Mouse (Mus musculus) midbrain, postnatal 0 days (tissue): ENCODE measurements around the gene Bicdl1. TPM values are rescaled to one million over a fixed set of nuclear protein-coding genes. Genes with fewer than 3 reads are reported as not detected.
A peak's percentile ranks its signal among the peaks of the same experiment; 100 is the strongest.

Experiments used
- ATAC-seq: fragments of 200-750 bp; cut with Nextera tagmentation; 2 replicates; pipeline ENCODE4 v1.8.0; 2017; ENCODE audit warnings: moderate number of reproducible peaks, mild to moderate bottlenecking, moderate TSS enrichment, moderate library complexity; ENCODE audit not compliant: low FRiP score
- DNase-seq: peaks from one replicate; pipeline ENCODE4 v3.0.0-alpha.2; 2015; ENCODE audit warnings: low spot score
- H3K27ac ChIP-seq: fragments of 300-500 bp; sonication (generic); 2 replicates; pipeline ENCODE4 v1.5.1; 2014; ENCODE audit warnings: low read depth, mild to moderate bottlenecking, low read length, mixed read lengths
- H3K27me3 ChIP-seq: fragments of 300-500 bp; sonication (generic); 2 replicates; pipeline ENCODE4 v1.6.1; 2014; ENCODE audit warnings: low read length, control low read depth, mixed read lengths; ENCODE audit not compliant: insufficient read depth
- H3K36me3 ChIP-seq: fragments of 300-500 bp; sonication (generic); 2 replicates; pipeline ENCODE4 v1.6.1; 2014; ENCODE audit warnings: low read length, control low read depth, mixed read lengths; ENCODE audit not compliant: insufficient read depth
- H3K4me1 ChIP-seq: fragments of 300-500 bp; sonication (generic); 2 replicates; pipeline ENCODE4 v1.6.1; 2014; ENCODE audit warnings: mild to moderate bottlenecking, control low read depth, antibody characterized with exemption, low read length, mixed read lengths; ENCODE audit not compliant: insufficient read depth
- H3K4me2 ChIP-seq: fragments of 300-500 bp; sonication (generic); 2 replicates; pipeline ENCODE4 v1.6.1; 2014; ENCODE audit warnings: low read depth, mild to moderate bottlenecking, low read length, mixed read lengths; ENCODE audit not compliant: poor library complexity, severe bottlenecking
- H3K4me3 ChIP-seq: fragments of 300-500 bp; sonication (generic); 2 replicates; pipeline ENCODE4 v1.5.1; 2014; ENCODE audit warnings: low read depth, mild to moderate bottlenecking, low read length, moderate library complexity
- H3K9ac ChIP-seq: fragments of 300-500 bp; sonication (generic); replicated peaks from 2 replicates; pipeline ENCODE4 v1.6.1; 2014; ENCODE audit warnings: mild to moderate bottlenecking, low read length, moderate library complexity, mixed read lengths; ENCODE audit not compliant: poor library complexity, severe bottlenecking
- H3K9me3 ChIP-seq: fragments of 300-500 bp; sonication (generic); 2 replicates; pipeline ENCODE4 v1.6.1; 2016; ENCODE audit warnings: low read length, control low read depth
- CTCF ChIP-seq: IDR thresholded peaks from 2 replicates; pipeline ENCODE4 v1.5.1; 2016; ENCODE audit warnings: antibody characterized with exemption, mild to moderate bottlenecking
- WGBS: fragments of 180-500 bp; shearing (Covaris S2); extraction: QIAGEN DNeasy Blood & Tissue Kit; methylation state at CpG from one replicate; pipeline ENCODE4 v1.1.7; 2014; 5-methylcytosine and 5-hydroxymethylcytosine counted together
- polyA plus RNA-seq: library from polyadenylated mRNA; unstranded; fragments of >200 nt; fragmentation: Nextera tagmentation; extraction: Ambion mirVana; gene quantifications from 2 replicates; pipeline ENCODE4 v1.2.1, GENCODE M21; 2015
- total RNA-seq: library from RNA; depleted of rRNA; stranded (reverse); fragments of >200 nt; gene quantifications from 2 replicates; pipeline ENCODE4 v1.2.3, GENCODE M21; 2014

Bicdl1 gene
- total and polyA plus RNA-seq, 2 experiments from 2014 or later: 34.4 to 185 TPM

GRCm38 (mm10) chr5:115714761-115715160, 16.7 kb downstream of the Bicdl1 start:
- 95% methylated on average over 7 of the region's 7 CpGs for WGBS
- H3K9ac ChIP-seq: no peak overlapping the region
- no peak for TF ChIP-seq CTCF
- no peak for DNase-seq
- no peaks in the 10 kb centered on the region for H3K27me3 ChIP-seq
- no peak for ATAC-seq
- no peaks in the 10 kb centered on the region for H3K36me3 ChIP-seq
- no peak overlapping the region for H3K27ac ChIP-seq
- no peak overlapping the region for H3K4me2 ChIP-seq
- no peak overlapping the region for H3K4me3 ChIP-seq
- no peaks in the 10 kb centered on the region for H3K9me3 ChIP-seq
- H3K4me1 ChIP-seq: peaks cover 6% of the 10 kb centered on the region; the same call in 1 of the 2 replicates

DNA sequence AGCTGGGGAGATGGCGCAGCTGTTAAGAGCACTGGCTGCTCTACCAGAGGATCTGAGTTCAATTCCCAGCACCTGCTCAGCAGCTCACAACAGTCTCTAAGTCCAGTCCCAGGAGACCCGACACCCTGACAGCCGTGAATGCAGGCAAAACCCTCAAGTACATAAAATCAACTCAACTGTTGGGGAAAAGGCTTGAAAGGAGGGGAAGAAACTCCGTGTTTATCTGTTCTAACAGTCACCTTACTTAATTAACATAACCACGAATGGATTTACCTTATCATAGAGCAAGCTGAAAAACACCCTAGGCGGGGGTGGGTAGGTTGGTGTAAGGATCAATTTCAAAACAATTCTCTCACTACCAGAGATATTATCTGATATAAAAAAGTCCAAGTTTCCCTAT, 18.9 kb downstream of the Bicdl1 start:
- H3K4me2 ChIP-seq: no peak overlapping the region
- no peak for TF ChIP-seq CTCF
- H3K4me3 ChIP-seq: no peak overlapping the region
- H3K9me3 ChIP-seq: no peaks in the 10 kb centered on the region
- peaks cover 6% of the 10 kb centered on the region; the same call in 1 of the 2 replicates for H3K4me1 ChIP-seq
- H3K36me3 ChIP-seq: no peaks in the 10 kb centered on the region
- DNase-seq (no peak), ATAC-seq (no peak)
- H3K27ac ChIP-seq: no peak overlapping the region
- no peak overlapping the region for H3K9ac ChIP-seq
- no peaks in the 10 kb centered on the region for H3K27me3 ChIP-seq
- 78% methylated on average over 6 of the region's 6 CpGs for WGBS

DNA sequence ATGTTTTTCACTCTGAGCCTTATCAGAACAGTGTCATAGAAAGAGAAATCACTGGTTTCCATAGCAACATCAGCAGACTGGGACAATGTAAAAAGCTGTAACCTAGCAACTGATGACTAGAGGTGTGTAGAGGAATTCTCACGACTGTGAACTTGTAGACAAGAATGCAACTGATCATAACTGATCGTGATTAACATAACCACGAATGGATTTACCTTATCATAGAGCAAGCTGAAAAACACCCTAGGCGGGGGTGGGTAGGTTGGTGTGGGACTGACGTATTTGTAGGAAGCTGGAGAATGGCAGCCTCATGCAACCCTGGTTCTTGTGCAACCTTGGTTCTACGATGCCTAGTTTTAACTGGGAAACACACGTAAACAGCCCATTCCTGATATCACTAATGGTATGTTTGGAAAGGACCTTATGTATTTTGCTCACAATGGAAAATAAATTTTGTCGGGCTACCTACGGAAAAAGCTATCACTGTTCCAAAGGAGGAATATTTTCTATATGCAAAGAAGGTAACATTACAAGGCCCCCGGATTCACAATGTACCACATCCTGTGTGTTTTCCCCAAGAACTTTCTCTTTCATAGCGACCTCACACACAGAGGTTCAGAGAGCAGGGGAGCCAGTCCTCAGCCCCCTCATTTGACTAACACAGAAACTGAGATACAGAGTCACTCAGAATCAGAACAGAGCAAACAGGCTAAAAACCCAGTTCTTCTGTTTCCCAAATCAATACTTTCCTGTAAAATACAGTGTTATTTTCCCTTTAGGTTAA, 19.6 kb downstream of the Bicdl1 start:
- 0 out of 2 replicates have a peak, but pooled peaks have one; percentile 38 for ATAC-seq
- TF ChIP-seq CTCF: no peak
- peak overlapping the region; percentile 18; the same call in 1 of the 2 replicates for H3K4me2 ChIP-seq

DNA sequence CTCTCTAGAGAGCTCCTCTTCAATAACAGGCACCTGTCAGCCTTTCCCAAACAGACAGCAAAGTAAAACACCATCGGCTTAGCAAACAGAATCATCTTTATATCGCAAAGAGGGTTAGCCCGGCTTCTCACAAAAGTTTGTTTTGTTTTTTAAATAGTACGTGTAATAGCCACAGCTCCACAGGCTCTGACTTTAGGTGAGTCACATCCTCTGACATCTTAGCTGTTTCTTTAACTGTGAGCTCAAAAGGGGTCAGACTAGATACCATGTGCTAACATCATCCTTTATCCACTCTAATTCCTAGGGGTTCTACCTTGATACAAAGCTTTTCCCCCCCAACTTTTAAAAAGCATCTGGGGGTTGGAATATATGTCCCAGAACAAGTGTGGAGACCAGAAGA, 21.2 kb downstream of the Bicdl1 start:
- WGBS: 84% methylated on average over 4 of the region's 4 CpGs
- no peak for TF ChIP-seq CTCF
- no peak overlapping the region for H3K4me2 ChIP-seq
- H3K4me1 ChIP-seq: peaks cover 6% of the 10 kb centered on the region; the same call in 1 of the 2 replicates
- H3K27me3 ChIP-seq: no peaks in the 10 kb centered on the region
- no peak for DNase-seq
- H3K36me3 ChIP-seq: no peaks in the 10 kb centered on the region
- no peak for ATAC-seq
- H3K9me3 ChIP-seq: no peaks in the 10 kb centered on the region
- H3K9ac ChIP-seq: no peak overlapping the region
- no peak overlapping the region for H3K4me3 ChIP-seq
- no peak overlapping the region for H3K27ac ChIP-seq

More for the DNA sequence above, 19.6 kb downstream of the Bicdl1 start:
- Histone ChIP-seq H3K36me3 (no peaks in the 10 kb centered on the region), H3K4me1 (peaks cover 6% of the 10 kb centered on the region; the same call in 1 of the 2 replicates), H3K9me3 (no peaks in the 10 kb centered on the region), H3K4me3 (no peak overlapping the region), H3K27ac (0 out of 2 replicates have a peak overlapping the region, but pooled peaks have one; percentile 12), H3K9ac (no peak overlapping the region), H3K27me3 (no peaks in the 10 kb centered on the region)
- DNase-seq: peak; percentile 65
- WGBS: 58% methylated on average over 11 of the region's 11 CpGs

GRCm38 (mm10) chr5:115708930-115709329, 22.5 kb downstream of the Bicdl1 start:
- Histone ChIP-seq H3K27me3 (no peaks in the 10 kb centered on the region), H3K9ac (no peak overlapping the region), H3K4me1 (peaks cover 6% of the 10 kb centered on the region; the same call in 1 of the 2 replicates), H3K9me3 (no peaks in the 10 kb centered on the region), H3K4me3 (no peak overlapping the region), H3K36me3 (no peaks in the 10 kb centered on the region), H3K27ac (no peak overlapping the region), H3K4me2 (no peak overlapping the region)
- DNase-seq (no peak), ATAC-seq (no peak)
- no peak for TF ChIP-seq CTCF
- WGBS: 63% methylated on average over 3 of the region's 3 CpGs

DNA sequence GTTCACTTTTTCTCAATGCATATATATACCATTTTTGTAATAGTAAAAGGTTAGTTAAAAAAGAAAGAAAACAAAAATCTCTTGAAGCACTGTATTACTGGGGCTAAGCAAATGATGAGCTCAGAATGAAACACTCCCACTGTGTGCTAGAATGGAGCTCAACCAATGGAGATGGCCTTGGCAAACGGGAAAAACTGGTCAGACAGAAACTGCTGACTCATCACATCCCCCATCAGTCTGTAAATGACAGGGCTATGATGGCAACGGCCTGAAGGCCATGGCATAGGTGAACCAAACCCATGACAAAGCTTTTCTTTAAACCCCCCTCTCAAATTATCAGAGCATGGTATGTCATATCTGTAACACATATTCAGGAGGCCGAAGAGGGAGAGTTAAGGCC, 29.4 kb downstream of the Bicdl1 start:
- H3K36me3 ChIP-seq: no peaks in the 10 kb centered on the region
- H3K27me3 ChIP-seq: no peaks in the 10 kb centered on the region
- no peak overlapping the region for H3K27ac ChIP-seq
- H3K9me3 ChIP-seq: no peaks in the 10 kb centered on the region
- WGBS: 63% methylated on average over 3 of the region's 3 CpGs
- no peak for TF ChIP-seq CTCF
- no peak overlapping the region for H3K4me3 ChIP-seq
- DNase-seq: no peak
- no peak overlapping the region for H3K9ac ChIP-seq
- no peaks in the 10 kb centered on the region; the same call in 1 of the 2 replicates for H3K4me1 ChIP-seq
- ATAC-seq: no peak
- H3K4me2 ChIP-seq: no peak overlapping the region
